Mouse (Mus musculus) hindbrain, embryonic 14.5 days (tissue): Measurements from ENCODE around the gene H2-Ab1. TPM values are rescaled to one million over a fixed set of nuclear protein-coding genes. Genes with fewer than 3 reads are reported as not detected.
A peak's percentile ranks its signal among the peaks of the same experiment; 100 is the strongest.

Experiments
- ATAC-seq: fragments of 200-750 bp; cut with Nextera tagmentation; 2 replicates; pipeline ENCODE4 v1.8.0; 2017; ENCODE audit warnings: moderate number of reproducible peaks, mild to moderate bottlenecking, moderate TSS enrichment, moderate library complexity; ENCODE audit not compliant: low FRiP score
- DNase-seq: peaks from one replicate; pipeline ENCODE4 v3.0.0-alpha.2; 2015; ENCODE audit warnings: low spot score
- H3K27ac ChIP-seq: fragments of 300-500 bp; sonication (generic); 2 replicates; pipeline ENCODE4 v1.5.1; 2014; ENCODE audit warnings: mild to moderate bottlenecking, moderate library complexity
- H3K27me3 ChIP-seq: fragments of 300-500 bp; sonication (generic); 2 replicates; pipeline ENCODE4 v1.6.1; 2014; ENCODE audit warnings: mild to moderate bottlenecking, low read length, mixed read lengths; ENCODE audit not compliant: control insufficient read depth, insufficient read depth
- H3K36me3 ChIP-seq: fragments of 300-500 bp; sonication (generic); replicated peaks from 2 replicates; pipeline ENCODE4 v1.6.1; 2014; ENCODE audit not compliant: control insufficient read depth, insufficient read depth
- H3K4me1 ChIP-seq: fragments of 300-500 bp; sonication (generic); replicated peaks from 2 replicates; pipeline ENCODE4 v1.6.1; 2014; ENCODE audit warnings: antibody characterized with exemption, low read length, mixed read lengths; ENCODE audit not compliant: control insufficient read depth, insufficient read depth
- H3K4me2 ChIP-seq: fragments of 300-500 bp; sonication (generic); replicated peaks from 2 replicates; pipeline ENCODE4 v1.6.1; 2014; ENCODE audit warnings: mild to moderate bottlenecking, moderate library complexity
- H3K4me3 ChIP-seq: fragments of 300-500 bp; sonication (generic); replicated peaks from 2 replicates; pipeline ENCODE4 v1.5.1; 2014; ENCODE audit warnings: mild to moderate bottlenecking, low read length
- H3K9ac ChIP-seq: fragments of 300-500 bp; sonication (generic); 2 replicates; pipeline ENCODE4 v1.6.1; 2014
- H3K9me3 ChIP-seq: fragments of 300-500 bp; sonication (generic); 2 replicates; pipeline ENCODE4 v1.6.1; 2016; ENCODE audit warnings: low read length; ENCODE audit not compliant: control insufficient read depth
- WGBS: fragments of 180-500 bp; shearing (Covaris S2); extraction: QIAGEN DNeasy Blood & Tissue Kit; methylation state at CpG from one replicate; pipeline ENCODE4 v1.1.7; 2014; 5-methylcytosine and 5-hydroxymethylcytosine counted together
- polyA plus RNA-seq: library from polyadenylated mRNA; unstranded; fragments of >200 nt; fragmentation: Nextera tagmentation; extraction: Ambion mirVana; gene quantifications from 2 replicates; pipeline ENCODE4 v1.2.1, GENCODE M21; 2014

The H2-Ab1 gene
- polyA plus RNA-seq, 1 experiment from 2014 or later: 1.8 TPM

DNA sequence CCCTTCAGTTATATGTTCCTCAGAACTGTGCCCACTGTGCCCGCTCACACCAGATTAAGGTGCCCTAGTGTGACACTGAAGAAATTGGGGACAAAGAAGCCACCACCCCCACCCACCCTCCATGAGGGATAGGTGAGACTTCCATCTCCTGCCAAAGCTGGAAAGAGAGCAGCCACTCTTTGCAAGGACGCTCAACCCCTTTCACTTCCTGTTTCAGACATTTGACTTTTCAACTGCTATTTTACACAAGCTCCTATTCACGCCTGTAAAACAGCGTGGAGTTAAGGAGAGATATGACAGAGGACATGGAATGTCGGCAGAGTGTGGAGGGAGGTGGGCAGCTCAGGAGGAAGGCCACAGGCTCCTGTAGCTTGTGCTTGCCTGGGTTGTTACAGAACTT, 29.0 kb downstream of the H2-Ab1 start:
- H3K27ac ChIP-seq: no peak overlapping the region

DNA sequence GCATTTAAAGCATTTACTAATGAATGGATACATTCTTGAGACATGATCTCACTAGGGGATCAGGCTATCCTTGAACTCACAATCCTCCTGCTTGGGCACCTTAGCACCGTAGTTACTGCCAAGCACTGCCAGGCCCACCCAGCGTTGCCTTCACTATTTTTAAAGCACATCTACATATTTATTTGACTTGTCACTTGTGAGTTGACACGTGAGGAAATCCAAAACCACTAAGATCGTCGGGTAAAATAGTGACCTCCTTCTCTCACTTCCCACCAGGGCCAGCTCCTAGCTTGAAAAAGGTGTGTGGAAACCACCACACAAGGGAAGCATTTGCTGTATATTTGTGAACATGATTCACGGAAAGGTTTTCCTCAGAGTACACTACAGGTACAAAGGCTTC, 29.5 kb downstream of the H2-Ab1 start:
- ATAC-seq: no peak

More for the DNA sequence above, 29.0 kb downstream of the H2-Ab1 start:
- no peak for ATAC-seq
- Histone ChIP-seq H3K9ac (no peak overlapping the region), H3K27me3 (no peaks in the 10 kb centered on the region), H3K4me3 (no peak overlapping the region), H3K36me3 (no peaks in the 10 kb centered on the region), H3K4me2 (no peak overlapping the region), H3K9me3 (no peaks in the 10 kb centered on the region), H3K4me1 (no peaks in the 10 kb centered on the region)
- DNase-seq: no peak
- 85% methylated on average over 5 of the region's 5 CpGs for WGBS

DNA sequence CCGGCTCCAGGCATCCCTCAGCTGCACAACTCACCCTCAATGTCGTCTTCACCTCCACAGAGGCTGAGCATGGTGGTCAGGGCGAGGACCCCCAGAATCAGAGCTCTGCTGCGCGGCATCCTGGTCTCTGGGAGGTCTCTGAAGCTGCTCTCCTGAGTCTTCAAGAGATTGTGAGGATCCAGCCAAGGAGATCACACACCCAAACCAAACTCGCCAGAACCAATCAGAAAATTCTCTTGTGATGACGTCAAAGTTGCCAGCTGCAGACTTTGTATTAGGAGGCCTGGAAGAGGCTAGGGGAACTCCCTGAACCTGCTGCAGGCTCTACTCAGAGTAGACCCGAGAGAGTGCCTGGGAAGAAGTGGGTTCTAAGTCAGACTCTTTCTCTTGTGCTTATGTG, 30.2 kb downstream of the H2-Ab1 start, which contains the start of gene H2-Aa:
Gene H2-Aa, minus strand, starts transcription at position 176 of the 400 bp plus-strand sequence.
- H3K36me3 ChIP-seq: no peaks in the 10 kb centered on the region
- no peak within 1 kb of the TSS for H3K9ac ChIP-seq
- DNase-seq (peak; percentile 77), ATAC-seq (no peak; the same call in 1 of the 2 replicates)
- H3K9me3 ChIP-seq: no peaks in the 10 kb centered on the region
- H3K27ac ChIP-seq: no peak within 1 kb of the TSS
- no peak within 1 kb of the TSS for H3K4me2 ChIP-seq
- H3K4me1 ChIP-seq: no peaks in the 10 kb centered on the region
- H3K27me3 ChIP-seq: no peaks in the 10 kb centered on the region
- WGBS: 15% methylated on average over 8 of the region's 8 CpGs
- H3K4me3 ChIP-seq: no peak within 1 kb of the TSS

More for the DNA sequence above, 29.5 kb downstream of the H2-Ab1 start:
- 73% methylated on average over 6 of the region's 6 CpGs for WGBS
- H3K4me2 ChIP-seq: no peak overlapping the region
- H3K9me3 ChIP-seq: no peaks in the 10 kb centered on the region
- H3K27ac ChIP-seq: no peak overlapping the region
- no peak for DNase-seq
- no peak overlapping the region for H3K4me3 ChIP-seq
- no peaks in the 10 kb centered on the region for H3K36me3 ChIP-seq
- no peaks in the 10 kb centered on the region for H3K27me3 ChIP-seq
- no peak overlapping the region for H3K9ac ChIP-seq
- H3K4me1 ChIP-seq: no peaks in the 10 kb centered on the region

DNA sequence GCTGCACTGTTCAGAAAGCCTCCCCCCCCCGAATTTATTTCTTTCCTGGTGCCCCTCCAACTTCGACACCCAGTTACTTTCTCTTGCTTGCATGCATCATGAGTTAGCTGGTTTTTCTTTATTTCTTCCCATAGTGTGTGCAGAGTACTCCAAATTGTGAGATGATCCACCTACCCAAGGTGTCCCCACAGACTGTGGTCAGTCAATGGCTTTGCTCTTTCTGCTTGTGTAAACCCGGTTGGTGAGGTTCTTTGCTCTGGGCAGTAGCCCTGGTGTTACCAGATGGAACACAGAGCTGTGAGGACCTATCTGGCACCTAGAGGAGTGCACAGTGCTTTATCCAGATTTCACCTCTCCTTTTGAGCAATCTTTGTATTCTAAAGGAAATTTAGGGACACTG, 30.6 kb downstream of the H2-Ab1 start:
- H3K4me3 ChIP-seq: no peak overlapping the region
- no peaks in the 10 kb centered on the region for H3K36me3 ChIP-seq
- WGBS: 79% methylated on average over 3 of the region's 3 CpGs
- no peak overlapping the region for H3K9ac ChIP-seq
- H3K9me3 ChIP-seq: no peaks in the 10 kb centered on the region
- DNase-seq (no peak), ATAC-seq (no peak)
- no peaks in the 10 kb centered on the region for H3K4me1 ChIP-seq
- H3K27ac ChIP-seq: no peak overlapping the region
- H3K4me2 ChIP-seq: no peak overlapping the region
- H3K27me3 ChIP-seq: no peaks in the 10 kb centered on the region

DNA sequence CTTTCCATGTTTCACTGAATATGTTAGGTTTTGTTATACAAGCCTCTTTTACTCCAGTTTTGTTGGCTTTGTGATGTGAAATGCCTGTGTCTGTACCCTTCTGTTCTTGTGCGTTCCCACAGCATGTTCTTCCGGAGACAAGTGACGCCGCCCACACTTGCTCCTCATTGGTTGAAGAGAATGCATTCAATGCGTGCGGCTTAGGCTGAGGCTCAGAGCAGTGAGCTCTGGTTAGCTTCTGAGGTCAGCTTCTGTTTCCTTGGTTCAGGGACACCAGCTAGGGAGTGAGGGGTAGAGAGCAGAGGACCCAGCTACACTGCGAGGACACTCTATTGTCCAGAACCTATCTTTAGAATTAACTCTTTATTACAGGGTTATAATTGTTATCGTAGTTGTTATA, 34.1 kb downstream of the H2-Ab1 start:
- Histone ChIP-seq H3K4me1 (no peaks in the 10 kb centered on the region; the same call in 1 of the 2 replicates), H3K4me2 (no peak overlapping the region), H3K27ac (no peak overlapping the region), H3K36me3 (no peaks in the 10 kb centered on the region), H3K27me3 (no peaks in the 10 kb centered on the region), H3K9me3 (no peaks in the 10 kb centered on the region), H3K4me3 (no peak overlapping the region), H3K9ac (no peak overlapping the region)
- 15% methylated on average over 8 of the region's 8 CpGs for WGBS
- peak; percentile 91 for ATAC-seq
- DNase-seq: peak; percentile 97

DNA sequence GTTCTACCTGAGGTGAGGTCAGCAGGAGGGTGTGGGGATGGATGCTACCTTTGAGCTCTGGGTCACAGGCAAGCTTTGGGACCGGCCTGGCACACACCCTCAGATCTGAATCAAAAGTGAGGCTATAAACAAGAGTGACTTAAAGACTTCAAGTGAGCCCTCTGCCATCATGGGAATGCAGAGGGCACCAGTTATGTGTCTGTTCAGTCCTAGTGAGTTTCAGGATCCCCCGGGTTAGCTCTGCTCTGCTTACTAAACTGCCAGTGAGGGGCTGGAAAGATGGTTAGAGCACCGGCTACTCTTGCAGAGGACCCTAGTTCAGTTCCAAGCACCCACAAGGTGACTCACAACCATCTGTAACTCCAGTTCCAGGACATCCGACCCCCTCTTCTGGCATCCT, 35.1 kb downstream of the H2-Ab1 start:
- no peak overlapping the region for H3K4me2 ChIP-seq
- H3K4me1 ChIP-seq: no peaks in the 10 kb centered on the region; the same call in 1 of the 2 replicates
- H3K27me3 ChIP-seq: no peaks in the 10 kb centered on the region
- no peak for ATAC-seq
- no peak for DNase-seq
- H3K36me3 ChIP-seq: no peaks in the 10 kb centered on the region
- no peaks in the 10 kb centered on the region for H3K9me3 ChIP-seq
- WGBS: 92% methylated on average over 4 of the region's 4 CpGs
- H3K4me3 ChIP-seq: no peak overlapping the region
- H3K9ac ChIP-seq: no peak overlapping the region
- no peak overlapping the region for H3K27ac ChIP-seq

GRCm38 (mm10) chr17:34293533-34293932, 36.0 kb downstream of the H2-Ab1 start:
- H3K36me3 ChIP-seq: no peaks in the 10 kb centered on the region
- WGBS: 61% methylated on average over 2 of the region's 2 CpGs
- H3K9ac ChIP-seq: no peak overlapping the region
- H3K27me3 ChIP-seq: no peaks in the 10 kb centered on the region
- no peaks in the 10 kb centered on the region; the same call in 1 of the 2 replicates for H3K4me1 ChIP-seq
- H3K27ac ChIP-seq: no peak overlapping the region
- H3K4me3 ChIP-seq: no peak overlapping the region
- no peak for ATAC-seq
- no peaks in the 10 kb centered on the region for H3K9me3 ChIP-seq
- no peak overlapping the region for H3K4me2 ChIP-seq
- DNase-seq: no peak

DNA sequence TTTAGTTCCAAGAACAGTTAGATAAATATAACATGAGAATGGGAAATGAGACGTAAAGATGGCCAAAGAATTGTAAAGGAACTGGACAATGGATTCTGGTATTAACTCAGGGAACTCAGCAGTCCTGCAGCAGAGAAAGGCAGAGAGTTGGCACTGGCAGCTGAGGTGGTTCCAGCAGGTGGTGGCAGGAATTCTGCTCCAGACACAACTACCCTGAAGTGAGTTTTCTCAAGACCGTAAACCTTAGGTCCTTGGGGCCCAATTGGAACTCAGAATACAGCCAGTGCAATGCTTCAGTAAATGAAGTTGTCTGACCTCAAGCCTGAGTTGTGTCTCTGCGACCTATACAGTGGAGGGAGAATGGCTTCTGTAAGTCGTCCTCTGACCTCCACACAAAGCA, 36.8 kb downstream of the H2-Ab1 start:
- ATAC-seq: no peak
- Histone ChIP-seq H3K4me1 (no peaks in the 10 kb centered on the region; the same call in 1 of the 2 replicates), H3K4me2 (no peak overlapping the region), H3K9ac (no peak overlapping the region), H3K9me3 (no peaks in the 10 kb centered on the region), H3K27me3 (no peaks in the 10 kb centered on the region), H3K4me3 (no peak overlapping the region), H3K36me3 (no peaks in the 10 kb centered on the region), H3K27ac (no peak overlapping the region)
- WGBS: 68% methylated on average over 4 of the region's 4 CpGs
- DNase-seq: no peak

- Histone ChIP-seq H3K4me3 (no peak overlapping the region), H3K27ac (no peak overlapping the region), H3K9me3 (no peaks in the 10 kb centered on the region), H3K4me2 (no peak overlapping the region), H3K4me1 (no peaks in the 10 kb centered on the region; the same call in 1 of the 2 replicates), H3K27me3 (no peaks in the 10 kb centered on the region), H3K9ac (no peak overlapping the region), H3K36me3 (no peaks in the 10 kb centered on the region)
- DNase-seq (no peak), ATAC-seq (no peak)
Observed at GRCm38 (mm10) chr17:34295307-34295706, 37.8 kb downstream of the H2-Ab1 start.
